Mouse (Mus musculus): ENCODE results near the gene Kmt2d. TPM values are rescaled to one million over a fixed set of nuclear protein-coding genes. Genes with fewer than 3 reads are reported as not detected.
"Not testable (repeated sequence)": the region's sequence is repeated elsewhere in the genome, so short reads cannot be mapped to it uniquely, and the experiment has no call there.

Gene Kmt2d
- total RNA-seq (2021) = 10 to 100 TPM; 47.0 to 58.4 TPM
- long read RNA-seq, experiment 1, partial matches to known transcripts = 0 of 6 reads
- long read RNA-seq, experiment 1, other reads (novel, unspliced or antisense) = 6 of 6 reads
- long read RNA-seq, experiment 2, partial matches to known transcripts = 0 of 4 reads
- long read RNA-seq, experiment 2, other reads (novel, unspliced or antisense) = 4 of 4 reads

- peak in 1 of 2 experiments; percentile 44 for DNase-seq
These were observed at the start of gene Kmt2d for GRCm38 (mm10) chr15:98871070-98871915. TSS of gene Kmt2d (minus strand) at chr15:98871204.

GRCm38 (mm10) chr15:98918499-98918895, 47.5 kb upstream of the Kmt2d start:
- not testable (repeated sequence) for DNase-seq

DNA sequence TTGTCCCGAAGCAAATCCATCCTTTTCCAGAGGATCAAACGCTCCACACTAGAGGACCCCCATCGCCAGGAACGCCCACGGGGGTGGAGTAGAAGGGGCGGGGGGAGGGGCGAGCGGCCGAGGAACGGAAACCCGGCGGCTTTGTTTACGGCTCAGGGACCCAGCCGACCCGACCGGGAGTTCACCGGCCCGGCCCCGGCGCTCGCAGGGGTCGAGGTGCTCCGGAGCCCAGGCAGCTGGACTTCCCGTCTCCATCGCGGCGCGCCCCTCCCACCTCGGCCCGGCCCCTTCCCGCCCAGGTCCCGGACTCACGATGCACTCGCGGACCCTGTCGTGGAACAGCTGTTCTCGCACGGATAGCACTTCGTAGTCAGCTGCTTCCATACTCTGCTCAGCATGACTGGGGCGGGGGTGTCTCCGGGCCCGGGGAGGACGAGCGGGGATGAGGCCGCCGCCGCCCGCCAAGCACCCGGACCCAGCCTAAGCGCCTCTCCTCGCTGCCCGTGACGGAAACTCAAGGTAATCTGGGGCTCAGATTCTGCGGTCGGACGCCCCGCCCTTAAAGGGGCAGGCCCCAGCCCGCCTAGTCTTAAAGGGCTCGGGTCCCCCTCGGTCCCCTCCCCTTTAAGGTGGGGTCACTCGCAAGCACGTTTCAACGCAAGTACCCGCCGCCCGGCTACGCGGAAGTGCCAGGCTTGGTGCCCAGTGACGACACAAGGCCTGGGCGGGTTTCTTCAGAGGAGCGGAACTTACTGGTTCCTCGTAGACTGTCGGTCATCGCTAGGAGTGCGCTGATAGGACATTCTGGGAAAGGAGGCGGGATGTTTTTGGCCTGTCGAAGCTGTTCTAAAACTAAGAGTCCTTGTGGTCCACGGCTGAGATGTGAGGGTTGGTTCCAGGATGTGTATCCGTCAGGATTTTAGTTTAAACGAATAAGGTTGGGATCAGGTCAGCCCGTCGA, 46.8 kb upstream of the Kmt2d start, which contains the start of gene Lmbr1l:
TSS of gene Lmbr1l (minus strand) at position 694 of the 961 bp plus-strand sequence.
- peak; percentile 99 to 100 for DNase-seq

- peak in 1 of 2 experiments; percentile 39 for DNase-seq
These were observed 46.1 kb upstream of the Kmt2d start for GRCm38 (mm10) chr15:98917091-98917490.

- DNase-seq = no peak
These were observed 45.0 kb upstream of the Kmt2d start for GRCm38 (mm10) chr15:98916016-98916415.

DNA sequence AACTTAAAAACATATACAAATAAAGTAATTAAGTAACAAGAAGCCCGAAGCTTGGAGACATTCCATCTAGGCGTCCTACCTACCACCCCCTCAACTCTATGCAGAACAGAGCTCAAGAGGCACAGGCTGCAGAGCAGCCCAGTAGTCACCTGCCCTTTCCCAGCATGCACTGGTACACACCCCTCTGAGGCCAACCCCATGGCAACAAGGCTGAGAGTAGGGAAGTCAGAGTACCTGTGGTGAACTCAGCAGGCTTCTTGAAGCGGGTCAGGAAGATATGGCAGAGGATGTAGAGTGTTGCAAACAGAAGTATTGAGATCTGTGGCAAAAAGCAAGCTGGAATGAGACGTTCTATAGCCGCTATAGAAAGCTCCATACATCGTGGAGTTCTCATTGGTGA, 43.9 kb upstream of the Kmt2d start:
- no peak for DNase-seq

- peak in 1 of 2 experiments; percentile 57 for DNase-seq
These were observed 33.7 kb upstream of the Kmt2d start for GRCm38 (mm10) chr15:98904692-98905091.

GRCm38 (mm10) chr15:98902600-98902999, 31.6 kb upstream of the Kmt2d start:
- DNase-seq = no peak

DNA sequence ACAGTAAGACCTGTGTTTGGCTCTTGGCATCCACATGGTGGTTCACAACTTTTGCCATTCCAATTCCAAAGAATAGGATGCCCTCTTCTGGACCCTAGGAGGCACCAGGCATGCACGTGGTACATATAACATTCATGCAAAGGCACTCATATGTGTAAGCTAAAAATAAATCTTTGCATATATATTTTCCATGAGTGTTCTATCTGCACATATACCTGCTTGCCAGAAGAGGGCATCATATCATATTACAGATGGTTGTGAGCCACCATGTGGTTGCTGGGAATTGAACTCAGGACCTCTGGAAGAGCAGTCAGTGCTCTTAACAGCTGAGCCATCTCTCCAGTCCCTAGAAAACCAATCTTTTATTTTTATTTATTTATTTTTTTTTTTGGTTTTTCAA, 30.5 kb upstream of the Kmt2d start:
- DNase-seq = no peak

- DNase-seq = peak; percentile 21 to 31
These were observed 27.2 kb upstream of the Kmt2d start, which contains the start of gene Dhh for GRCm38 (mm10) chr15:98897928-98898800. TSS of gene Dhh (minus strand) at chr15:98898540.

- peak; percentile 47 to 77 for DNase-seq
These were observed 26.5 kb upstream of the Kmt2d start for GRCm38 (mm10) chr15:98897495-98897894.

GRCm38 (mm10) chr15:98895635-98896589, 24.9 kb upstream of the Kmt2d start:
- DNase-seq = peak; percentile 48 to 54

GRCm38 (mm10) chr15:98894746-98895634, 24.0 kb upstream of the Kmt2d start:
- DNase-seq = peak; percentile 16 to 23

- DNase-seq = peak; percentile 54 to 59
These were observed 23.1 kb upstream of the Kmt2d start, which contains the start of gene Rhebl1 for GRCm38 (mm10) chr15:98893940-98894745. TSS of gene Rhebl1 (minus strand) at chr15:98894540.

DNA sequence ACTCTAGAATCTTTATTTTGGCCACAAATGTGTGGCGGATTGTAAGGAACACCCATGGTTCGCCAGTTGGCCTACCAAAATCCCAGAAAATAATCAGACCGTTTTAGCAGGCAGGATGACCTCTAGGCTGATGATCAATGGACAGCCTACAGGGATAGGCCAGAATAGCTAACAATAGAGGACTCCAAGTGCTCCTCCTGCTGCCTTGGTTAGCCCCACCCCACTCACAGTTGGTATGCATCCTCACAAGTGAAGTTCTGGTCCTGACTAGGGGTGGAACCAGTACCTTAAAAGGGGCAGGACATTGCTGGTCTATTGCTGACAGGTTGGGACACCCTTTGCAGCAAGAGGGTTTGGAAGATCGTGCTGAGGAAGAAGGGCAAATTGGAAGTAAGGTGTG, 22.0 kb upstream of the Kmt2d start:
- DNase-seq = no peak

- peak; percentile 76 to 83 for DNase-seq
These were observed 21.1 kb upstream of the Kmt2d start for GRCm38 (mm10) chr15:98891907-98892606.

DNA sequence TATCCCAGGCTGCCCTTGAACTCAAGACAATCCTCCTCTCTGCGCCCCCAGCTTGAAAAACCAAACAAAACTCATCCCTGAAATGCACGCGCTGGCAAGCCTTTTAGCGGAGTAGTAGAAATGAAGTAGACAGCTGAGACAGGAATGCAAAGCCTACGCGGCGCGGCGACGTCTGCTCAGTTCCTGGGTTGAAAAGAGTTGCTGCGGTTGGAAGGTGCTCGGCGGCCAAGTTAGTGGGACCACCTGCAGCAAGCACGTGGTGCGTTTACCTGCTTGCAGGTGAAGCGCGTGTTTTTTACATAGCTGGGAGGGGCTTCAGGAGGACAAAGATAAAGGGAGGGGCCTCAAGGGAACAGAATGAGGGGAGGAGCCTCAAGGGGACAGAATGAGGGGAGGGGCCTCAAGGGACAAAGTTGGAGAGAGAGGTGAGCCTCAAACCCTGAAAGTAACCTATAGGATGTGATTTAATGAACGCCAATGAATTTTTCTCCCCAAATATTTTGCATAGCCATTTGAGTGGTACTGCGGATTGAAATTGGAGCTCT, 20.3 kb upstream of the Kmt2d start:
- DNase-seq = no peak
